Mouse (Mus musculus): ENCODE data around the gene Lrrn1. TPM values are rescaled to one million over a fixed set of nuclear protein-coding genes. Genes with fewer than 3 reads are reported as not detected.

Lrrn1 gene
- total and polyA plus RNA-seq, 3 experiments = not detected

GRCm38 (mm10) chr6:107566944-107567634 lies 37.5 kb downstream of the Lrrn1 start:
- Histone ChIP-seq H3K27me3 (ENCODE audit: insufficient read depth, low read length) (no peaks in the 10 kb centered on the region), H3K4me3 (ENCODE audit: low read depth, low read length) (no peak overlapping the region), H3K36me3 (replicated peaks) (no peaks in the 10 kb centered on the region), H3K9me3 (replicated peaks) (peaks cover 19% of the 10 kb centered on the region), H3K4me1 (ENCODE audit: insufficient read depth, low read depth, low read length) (no peaks in the 10 kb centered on the region)
- DNase-seq (ENCODE audit: low spot score) = no peak
- ATAC-seq (ENCODE audit: extremely low read depth, insufficient number of reproducible peaks, low FRiP score, poor library complexity, severe bottlenecking) = no peak
- TF ChIP-seq TAL1 (conservative IDR thresholded peaks at IDR 0.05; ENCODE audit: low read depth, low read length) = no peak
- TF ChIP-seq CTCF (IDR thresholded peaks at IDR 0.05; ENCODE audit: low read depth, low read length) = no peak
- no peak for TF ChIP-seq GATA1 (IDR thresholded peaks at IDR 0.05; ENCODE audit: borderline replicate concordance, low read length)
- no peak for TF ChIP-seq GATA2 (IDR thresholded peaks at IDR 0.05; ENCODE audit: borderline replicate concordance, low read depth, low read length)
- no peak for TF ChIP-seq POLR2AphosphoS5 (IDR thresholded peaks at IDR 0.05; ENCODE audit: insufficient replicate concordance, low read depth, low read length)

DNA sequence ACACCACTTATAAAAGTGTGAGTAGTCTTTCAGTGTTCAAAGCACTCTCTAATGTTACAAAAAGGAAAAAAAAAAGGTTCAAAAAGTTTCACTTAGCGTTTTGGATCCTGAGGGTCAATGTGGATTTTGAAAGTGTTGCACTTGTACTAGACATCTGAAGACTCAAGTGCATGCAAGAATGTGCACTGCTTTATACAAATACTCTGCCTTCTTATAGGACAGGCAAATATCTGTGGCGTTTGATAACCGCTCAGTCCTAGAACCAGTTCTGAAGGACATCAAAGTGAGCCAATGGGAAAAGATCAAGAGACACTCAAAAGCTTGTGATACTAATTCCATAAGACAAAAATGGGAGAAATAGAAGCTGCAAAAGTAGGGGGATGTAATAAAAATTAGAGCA lies 45.0 kb downstream of the Lrrn1 start:
- ATAC-seq (ENCODE audit: extremely low read depth, insufficient number of reproducible peaks, low FRiP score, poor library complexity, severe bottlenecking) (no peak), DNase-seq (ENCODE audit: low spot score) (no peak)
- Histone ChIP-seq H3K4me3 (ENCODE audit: low read depth, low read length) (no peak overlapping the region), H3K9me3 (replicated peaks) (peaks cover 14% of the 10 kb centered on the region; the same call in 1 of the 2 replicates), H3K36me3 (replicated peaks) (no peaks in the 10 kb centered on the region), H3K4me1 (ENCODE audit: insufficient read depth, low read depth, low read length) (no peaks in the 10 kb centered on the region), H3K27me3 (ENCODE audit: insufficient read depth, low read length) (no peaks in the 10 kb centered on the region)
- TF ChIP-seq CTCF (IDR thresholded peaks at IDR 0.05; ENCODE audit: low read depth, low read length) (no peak), GATA2 (IDR thresholded peaks at IDR 0.05; ENCODE audit: borderline replicate concordance, low read depth, low read length) (no peak), TAL1 (conservative IDR thresholded peaks at IDR 0.05; ENCODE audit: low read depth, low read length) (no peak), POLR2AphosphoS5 (IDR thresholded peaks at IDR 0.05; ENCODE audit: insufficient replicate concordance, low read depth, low read length) (no peak), GATA1 (IDR thresholded peaks at IDR 0.05; ENCODE audit: borderline replicate concordance, low read length) (no peak)

- H3K27me3 ChIP-seq (ENCODE audit: insufficient read depth, low read length) = no peaks in the 10 kb centered on the region
- H3K36me3 ChIP-seq (replicated peaks) = no peaks in the 10 kb centered on the region
- no peak for ATAC-seq (ENCODE audit: extremely low read depth, insufficient number of reproducible peaks, low FRiP score, poor library complexity, severe bottlenecking)
- DNase-seq (ENCODE audit: low spot score) = no peak
- H3K9me3 ChIP-seq (replicated peaks) = peaks cover 14% of the 10 kb centered on the region; the same call in 1 of the 2 replicates
- H3K4me1 ChIP-seq (ENCODE audit: insufficient read depth, low read depth, low read length) = no peaks in the 10 kb centered on the region
- H3K4me3 ChIP-seq (ENCODE audit: low read depth, low read length) = no peak overlapping the region
- no peak for TF ChIP-seq GATA2 (IDR thresholded peaks at IDR 0.05; ENCODE audit: borderline replicate concordance, low read depth, low read length)
- TF ChIP-seq CTCF (IDR thresholded peaks at IDR 0.05; ENCODE audit: low read depth, low read length) = no peak
- TF ChIP-seq GATA1 (IDR thresholded peaks at IDR 0.05; ENCODE audit: borderline replicate concordance, low read length) = no peak
- no peak for TF ChIP-seq POLR2AphosphoS5 (IDR thresholded peaks at IDR 0.05; ENCODE audit: insufficient replicate concordance, low read depth, low read length)
- TF ChIP-seq TAL1 (conservative IDR thresholded peaks at IDR 0.05; ENCODE audit: low read depth, low read length) = no peak
Observed at GRCm38 (mm10) chr6:107575405-107575804, 45.8 kb downstream of the Lrrn1 start.

- DNase-seq (ENCODE audit: low spot score) (no peak), ATAC-seq (ENCODE audit: extremely low read depth, insufficient number of reproducible peaks, low FRiP score, poor library complexity, severe bottlenecking) (no peak)
- Histone ChIP-seq H3K9me3 (replicated peaks) (peaks cover 13% of the 10 kb centered on the region; the same call in 1 of the 2 replicates), H3K27me3 (ENCODE audit: insufficient read depth, low read length) (no peaks in the 10 kb centered on the region), H3K4me3 (ENCODE audit: low read depth, low read length) (no peak overlapping the region), H3K4me1 (ENCODE audit: insufficient read depth, low read depth, low read length) (no peaks in the 10 kb centered on the region), H3K36me3 (replicated peaks) (no peaks in the 10 kb centered on the region)
- TF ChIP-seq TAL1 (conservative IDR thresholded peaks at IDR 0.05; ENCODE audit: low read depth, low read length) (no peak), GATA2 (IDR thresholded peaks at IDR 0.05; ENCODE audit: borderline replicate concordance, low read depth, low read length) (no peak), CTCF (IDR thresholded peaks at IDR 0.05; ENCODE audit: low read depth, low read length) (no peak), GATA1 (IDR thresholded peaks at IDR 0.05; ENCODE audit: borderline replicate concordance, low read length) (no peak), POLR2AphosphoS5 (IDR thresholded peaks at IDR 0.05; ENCODE audit: insufficient replicate concordance, low read depth, low read length) (no peak)
Observed at GRCm38 (mm10) chr6:107577309-107577708, 47.7 kb downstream of the Lrrn1 start.

- Histone ChIP-seq H3K36me3 (replicated peaks) (no peaks in the 10 kb centered on the region), H3K9me3 (replicated peaks) (no peaks in the 10 kb centered on the region), H3K4me1 (ENCODE audit: insufficient read depth, low read depth, low read length) (no peaks in the 10 kb centered on the region), H3K4me3 (ENCODE audit: low read depth, low read length) (no peak overlapping the region), H3K27me3 (ENCODE audit: insufficient read depth, low read length) (no peaks in the 10 kb centered on the region)
- DNase-seq (ENCODE audit: low spot score) (no peak), ATAC-seq (ENCODE audit: extremely low read depth, insufficient number of reproducible peaks, low FRiP score, poor library complexity, severe bottlenecking) (no peak)
- TF ChIP-seq TAL1 (conservative IDR thresholded peaks at IDR 0.05; ENCODE audit: low read depth, low read length) (no peak), GATA1 (IDR thresholded peaks at IDR 0.05; ENCODE audit: borderline replicate concordance, low read length) (no peak), GATA2 (IDR thresholded peaks at IDR 0.05; ENCODE audit: borderline replicate concordance, low read depth, low read length) (no peak), POLR2AphosphoS5 (IDR thresholded peaks at IDR 0.05; ENCODE audit: insufficient replicate concordance, low read depth, low read length) (no peak), CTCF (IDR thresholded peaks at IDR 0.05; ENCODE audit: low read depth, low read length) (no peak)
Observed at GRCm38 (mm10) chr6:107583759-107584383, 54.3 kb downstream of the Lrrn1 start.

DNA sequence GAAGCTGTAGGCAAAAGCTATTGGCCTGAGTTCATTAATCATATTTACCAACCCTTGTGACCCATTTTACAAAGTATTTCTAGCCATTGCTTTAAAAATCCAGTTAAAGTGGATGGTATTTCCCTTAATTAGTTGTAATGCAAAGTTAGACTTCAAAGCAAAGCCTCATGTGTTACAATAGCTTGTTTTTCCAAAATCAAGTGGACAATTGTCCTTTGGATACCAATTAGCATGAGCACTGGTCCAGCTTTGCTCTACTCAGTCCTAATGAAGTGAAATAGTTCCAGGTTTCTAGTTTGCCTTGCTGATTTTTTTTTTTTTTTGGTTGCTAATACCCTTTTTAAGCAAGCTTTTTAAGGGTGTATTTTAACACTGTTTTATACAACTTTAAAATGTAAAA lies 75.6 kb downstream of the Lrrn1 start:
- no peak overlapping the region for H3K4me3 ChIP-seq (ENCODE audit: low read depth, low read length)
- H3K9me3 ChIP-seq (replicated peaks) = peaks cover 2% of the 10 kb centered on the region; the same call in 1 of the 2 replicates
- H3K4me1 ChIP-seq (ENCODE audit: insufficient read depth, low read depth, low read length) = no peaks in the 10 kb centered on the region
- DNase-seq (ENCODE audit: low spot score) (no peak), ATAC-seq (ENCODE audit: extremely low read depth, insufficient number of reproducible peaks, low FRiP score, poor library complexity, severe bottlenecking) (no peak)
- H3K36me3 ChIP-seq (replicated peaks) = no peaks in the 10 kb centered on the region
- TF ChIP-seq POLR2AphosphoS5 (IDR thresholded peaks at IDR 0.05; ENCODE audit: insufficient replicate concordance, low read depth, low read length) = no peak
- TF ChIP-seq TAL1 (conservative IDR thresholded peaks at IDR 0.05; ENCODE audit: low read depth, low read length) = no peak
- TF ChIP-seq GATA2 (IDR thresholded peaks at IDR 0.05; ENCODE audit: borderline replicate concordance, low read depth, low read length) = no peak
- no peak for TF ChIP-seq CTCF (IDR thresholded peaks at IDR 0.05; ENCODE audit: low read depth, low read length)
- no peak for TF ChIP-seq GATA1 (IDR thresholded peaks at IDR 0.05; ENCODE audit: borderline replicate concordance, low read length)
- H3K27me3 ChIP-seq (ENCODE audit: insufficient read depth, low read length) = no peaks in the 10 kb centered on the region
